Mouse (Mus musculus) CH12.LX (cell line): ENCODE data around the gene Dgkh. TPM values are rescaled to one million over a fixed set of nuclear protein-coding genes. Genes with fewer than 3 reads are reported as not detected.

Source experiments
- DNase-seq: peaks from one replicate; pipeline ENCODE4 v3.0.0-alpha.2; 2013; ENCODE audit errors: extremely low read depth
- H3K27ac ChIP-seq: 2 replicates; pipeline ENCODE4 v1.5.1; 2012; ENCODE audit warnings: low read depth, mild to moderate bottlenecking, control low read depth, moderate library complexity; ENCODE audit not compliant: insufficient read depth
- H3K27me3 ChIP-seq: replicated peaks from 2 replicates; pipeline ENCODE3; 2012; ENCODE audit warnings: inconsistent platforms
- H3K36me3 ChIP-seq, 2 experiments: replicated peaks in 1 of 2; 2 replicates each; pipeline versions ENCODE3 to v1.6.1; 2012; ENCODE audit warnings: inconsistent platforms in 1 of 2, low read length in 1 of 2, mild to moderate bottlenecking in 1 of 2, mixed read lengths in 1 of 2, moderate library complexity in 1 of 2; ENCODE audit not compliant: control insufficient read depth in 1 of 2, insufficient read depth in 1 of 2
- H3K4me1 ChIP-seq, 2 experiments: 2 replicates each; pipeline ENCODE4 v1.6.1; 2012; ENCODE audit warnings: inconsistent platforms in 1 of 2, moderate library complexity in 1 of 2; ENCODE audit not compliant: insufficient read depth in 2 of 2, control insufficient read depth in 1 of 2
- H3K4me2 ChIP-seq: 2 replicates; pipeline ENCODE4 v1.6.1; 2012; ENCODE audit warnings: low read depth, mild to moderate bottlenecking, control low read depth; ENCODE audit not compliant: poor library complexity, insufficient read depth, severe bottlenecking
- H3K4me3 ChIP-seq, 3 experiments: fragments of 150-350 bp in 1 of 3; sonication (generic) in 1 of 3; replicated peaks in 1 of 3; 2 replicates each; pipeline versions ENCODE3 to v1.5.1; 2011 to 2012; ENCODE audit warnings: low read depth in 2 of 3, low read length in 2 of 3, mild to moderate bottlenecking in 2 of 3, moderate library complexity in 2 of 3, control low read depth in 1 of 3, improper control_type of control experiment in 1 of 3, inconsistent platforms in 1 of 3, mixed read lengths in 1 of 3; ENCODE audit not compliant: poor library complexity in 1 of 3
- H3K79me2 ChIP-seq: replicated peaks from 2 replicates; pipeline ENCODE4 v1.6.1; 2012; ENCODE audit warnings: mild to moderate bottlenecking, moderate library complexity; ENCODE audit not compliant: control insufficient read depth, poor library complexity, insufficient read depth, severe bottlenecking; ENCODE audit errors: extremely low read depth
- H3K9ac ChIP-seq: 2 replicates; pipeline ENCODE4 v1.6.1; 2012; ENCODE audit warnings: low read depth, mild to moderate bottlenecking, control low read depth, moderate library complexity; ENCODE audit not compliant: insufficient read depth
- H3K9me3 ChIP-seq: replicated peaks from 2 replicates; pipeline ENCODE3; 2012; ENCODE audit warnings: low read length, inconsistent platforms, mixed read lengths
- CHD1 ChIP-seq: IDR thresholded peaks from 2 replicates; pipeline ENCODE4 v1.6.1; 2012; ENCODE audit warnings: low read depth, low read length, improper control_type of control experiment, inconsistent platforms
- ELF1 ChIP-seq: IDR thresholded peaks from 2 replicates; pipeline ENCODE4 v1.6.1; 2014; ENCODE audit warnings: low read depth, mild to moderate bottlenecking, inconsistent platforms, low read length, improper control_type of control experiment
- ETS1 ChIP-seq: conservative IDR thresholded peaks from 2 replicates; pipeline ENCODE4 v1.6.1; 2012; ENCODE audit warnings: low read depth, mild to moderate bottlenecking, inconsistent platforms, low read length, improper control_type of control experiment, moderate library complexity
- HCFC1 ChIP-seq: IDR thresholded peaks from 2 replicates; pipeline ENCODE4 v1.6.1; 2012; ENCODE audit warnings: low read depth, mild to moderate bottlenecking, inconsistent platforms, low read length, improper control_type of control experiment
- KAT2A ChIP-seq: IDR thresholded peaks from 2 replicates; pipeline ENCODE4 v1.6.1; 2012; ENCODE audit warnings: low read length, improper control_type of control experiment, inconsistent platforms; ENCODE audit not compliant: insufficient replicate concordance
- MAFK ChIP-seq: IDR thresholded peaks from 2 replicates; pipeline ENCODE4 v1.6.1; 2011; ENCODE audit warnings: low read length, improper control_type of control experiment; ENCODE audit not compliant: insufficient replicate concordance
- MAX ChIP-seq: IDR thresholded peaks from 2 replicates; pipeline ENCODE4 v1.6.1; 2011; ENCODE audit warnings: low read length, improper control_type of control experiment
- MYC ChIP-seq: IDR thresholded peaks from 2 replicates; pipeline ENCODE4 v1.6.1; 2011; ENCODE audit warnings: low read depth, mild to moderate bottlenecking, improper control_type of control experiment, low read length
- NRF1 ChIP-seq: IDR thresholded peaks from 2 replicates; pipeline ENCODE4 v1.6.1; 2014; ENCODE audit warnings: low read depth, mild to moderate bottlenecking, inconsistent platforms, low read length, improper control_type of control experiment, moderate library complexity
- POLR2A ChIP-seq: IDR thresholded peaks from 2 replicates; pipeline ENCODE4 v1.6.1; 2011; ENCODE audit warnings: low read depth, mild to moderate bottlenecking, improper control_type of control experiment, low read length
- POLR2AphosphoS2 ChIP-seq: IDR thresholded peaks from 2 replicates; pipeline ENCODE4 v1.6.1; 2011; ENCODE audit warnings: low read depth, low read length, improper control_type of control experiment
- RCOR1 ChIP-seq: conservative IDR thresholded peaks from 2 replicates; pipeline ENCODE4 v1.6.1; 2012; ENCODE audit warnings: low read depth, mild to moderate bottlenecking, inconsistent platforms, low read length, improper control_type of control experiment
- SIN3A ChIP-seq: IDR thresholded peaks from 2 replicates; pipeline ENCODE4 v1.6.1; 2012; ENCODE audit warnings: low read length, improper control_type of control experiment, inconsistent platforms
- UBTF ChIP-seq: IDR thresholded peaks from 2 replicates; pipeline ENCODE4 v1.6.1; 2012; ENCODE audit warnings: low read depth, mild to moderate bottlenecking, inconsistent platforms, low read length, improper control_type of control experiment, moderate library complexity
- USF1 ChIP-seq: IDR thresholded peaks from 2 replicates; pipeline ENCODE4 v1.6.1; 2014; ENCODE audit warnings: low read depth, mild to moderate bottlenecking, inconsistent platforms, low read length, improper control_type of control experiment
- ZC3H11A ChIP-seq: IDR thresholded peaks from 2 replicates; pipeline ENCODE4 v1.6.1; 2012; ENCODE audit warnings: low read depth, mild to moderate bottlenecking, inconsistent platforms, low read length, improper control_type of control experiment
- ZKSCAN1 ChIP-seq: IDR thresholded peaks from 2 replicates; pipeline ENCODE4 v1.6.1; 2012; ENCODE audit warnings: low read depth, inconsistent platforms, low read length, improper control_type of control experiment, borderline replicate concordance
- dilution Hi-C: fragments of 300-500 bp; cut with MboI; formaldehyde crosslinking; loops from 2 replicates; pipeline ENCODE4 v1.14.3; 2020; ENCODE audit warnings: low sequenced_read_pairs; ENCODE audit not compliant: extremely low pct_unique_long_range_greater_than_20kb, extremely low pct_ligation_motif_present
- in situ Hi-C: fragments of 300-500 bp; cut with MboI; formaldehyde crosslinking; loops from 3 replicates; pipeline ENCODE4 v1.14.3; 2019; ENCODE audit warnings: low sequenced_read_pairs, low pct_ligation_motif_present, low pct_unique_long_range_greater_than_20kb, mixed read lengths
- polyA plus RNA-seq: library from polyadenylated mRNA; unstranded; fragments of >175 nt; gene quantifications from 2 replicates; pipeline ENCODE4 v1.2.1, GENCODE M21; 2012; ENCODE audit warnings: low read depth; ENCODE audit not compliant: insufficient read length
- total RNA-seq, 2 experiments: library from RNA; depleted of rRNA; stranded (reverse); fragments of 300-350 nt in 1 of 2; fragments of >200 nt in 1 of 2; gene quantifications; 2 replicates each; pipeline ENCODE4 v1.2.3; 2012 to 2014

Dgkh gene
- total and polyA plus RNA-seq, 3 experiments: 0.83 to 3.3 (median 2.4) TPM

GRCm38 (mm10) chr14:78532345-78532744 is 200.2 kb downstream of the Dgkh start:
- TF ChIP-seq SIN3A: no peak
- no peak for TF ChIP-seq ZC3H11A
- TF ChIP-seq UBTF: no peak
- TF ChIP-seq HCFC1: no peak
- no peak for TF ChIP-seq NRF1
- TF ChIP-seq POLR2AphosphoS2: no peak
- TF ChIP-seq MYC: no peak
- TF ChIP-seq ETS1: no peak
- no peak for TF ChIP-seq KAT2A
- TF ChIP-seq ZKSCAN1: no peak
- no peak for TF ChIP-seq RCOR1
- no peak for TF ChIP-seq MAX
- TF ChIP-seq POLR2A: no peak
- no peak for TF ChIP-seq ELF1
- no peak for TF ChIP-seq MAFK
- peaks cover 0 to 19% of the 10 kb centered on the region in 2 experiments; a peak in 2 of 4 replicates for H3K4me1 ChIP-seq
- in situ Hi-C loops (no loop called here), dilution Hi-C loops (no loop called here)
- H3K27me3 ChIP-seq: no peaks in the 10 kb centered on the region
- no peak overlapping the region for H3K4me2 ChIP-seq
- peaks cover 2% of the 10 kb centered on the region; the same call in 1 of the 2 replicates for H3K79me2 ChIP-seq
- H3K27ac ChIP-seq: no peak overlapping the region
- peaks cover 2% of the 10 kb centered on the region for H3K9me3 ChIP-seq
- H3K36me3 ChIP-seq: peaks cover 0 to 5% of the 10 kb centered on the region in 2 experiments
- DNase-seq: no peak
- H3K4me3 ChIP-seq: no peak overlapping the region
- no peak overlapping the region for H3K9ac ChIP-seq

- peaks cover 2% of the 10 kb centered on the region; the same call in 1 of the 2 replicates for H3K79me2 ChIP-seq
- H3K9me3 ChIP-seq: peaks cover 2% of the 10 kb centered on the region
- in situ Hi-C loops: no loop called here
- peaks cover 0 to 8% of the 10 kb centered on the region in 2 experiments for H3K36me3 ChIP-seq
- no peak overlapping the region for H3K4me2 ChIP-seq
- dilution Hi-C loops: no loop called here
- no peak for DNase-seq
- no peak overlapping the region for H3K27ac ChIP-seq
- no peak for TF ChIP-seq NRF1
- TF ChIP-seq RCOR1: no peak
- TF ChIP-seq MAX: no peak
- no peak for TF ChIP-seq MYC
- no peak for TF ChIP-seq CHD1
- no peak for TF ChIP-seq USF1
- TF ChIP-seq ELF1: no peak
- no peak overlapping the region for H3K9ac ChIP-seq
- peaks cover 0 to 30% of the 10 kb centered on the region in 2 experiments; a peak in 2 of 4 replicates for H3K4me1 ChIP-seq
- H3K4me3 ChIP-seq: no peak overlapping the region
- H3K27me3 ChIP-seq: no peaks in the 10 kb centered on the region
Measured at GRCm38 (mm10) chr14:78530256-78530655, 202.3 kb downstream of the Dgkh start.
